Comparison of ENCODE assay signal across 17 mouse cellular contexts in the genomic region with DNA sequence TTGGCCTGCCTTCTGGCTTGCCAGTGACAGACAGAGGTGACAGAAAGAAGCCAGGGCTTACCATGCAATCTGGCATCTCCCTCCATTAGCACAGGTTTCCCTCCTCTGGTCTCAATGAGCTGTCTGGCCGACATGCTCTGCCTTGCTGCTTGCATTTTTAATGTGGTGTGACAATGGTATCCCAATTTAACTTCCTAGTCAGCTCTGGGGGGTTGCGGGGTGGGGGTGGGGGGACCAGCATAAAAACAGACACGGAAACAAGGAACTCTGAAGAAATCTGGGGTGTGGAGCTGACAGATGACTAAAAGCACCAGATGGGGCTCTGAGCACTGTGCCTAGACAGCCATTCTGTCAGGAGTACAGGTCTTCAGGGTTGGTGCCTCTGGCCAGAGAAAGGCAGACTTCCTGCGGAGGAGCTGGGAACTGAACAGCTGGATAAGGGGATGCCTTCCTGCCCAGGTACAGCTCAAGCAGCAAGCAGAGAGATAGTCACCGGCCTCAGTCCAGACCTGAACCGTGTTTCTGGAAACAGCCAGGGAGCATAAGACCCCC. TPM values are rescaled to one million over a fixed set of nuclear protein-coding genes. Genes with fewer than 3 reads are reported as not detected.
A peak's percentile ranks its signal among the peaks of the same experiment; 100 is the strongest.
DNase-seq lines count a peak whose midpoint lies in the region; ATAC-seq and TF ChIP-seq lines count a peak whose summit lies in the region.
"Had no signal": no experiment of that assay in that cellular context is flagged by ENCODE, and none has a peak within 500 bp of the region (broad histone marks: within the 10 kb centered on the region; RNA-seq: fewer than 3 reads in every experiment).

No protein-coding gene starts in this region.

- TF ChIP-seq POLR2A in brain, embryonic 14.5 days (IDR thresholded peaks at IDR 0.05; ENCODE audit: borderline replicate concordance, extremely low read depth, insufficient read depth, insufficient read length, poor library complexity, severe bottlenecking), result no peak

- WGBS in hindbrain, embryonic 11.5 days, result 41% methylated on average over 6 of the region's 6 CpGs
- WGBS in hindbrain, embryonic 14.5 days, result 29% methylated on average over 6 of the region's 6 CpGs
- 26% methylated on average over 6 of the region's 6 CpGs for WGBS in hindbrain, embryonic 13.5 days

- no peak for TF ChIP-seq CTCF in gastrocnemius, adult 2 months (IDR thresholded peaks at IDR 0.05)
- TF ChIP-seq CTCF in brain, embryonic 14.5 days (IDR thresholded peaks at IDR 0.05; ENCODE audit: borderline replicate concordance, extremely low read depth, insufficient read depth, insufficient read length), result no peak

- no peak overlapping the region for H3K4me3 ChIP-seq in gastrocnemius, adult 2 months
- no peak overlapping the region for H3K4me3 ChIP-seq in hindbrain, embryonic 11.5 days (ENCODE audit: low read depth, low read length)
- H3K4me3 ChIP-seq in hindbrain, embryonic 14.5 days (replicated peaks; ENCODE audit: low read length), result no peak overlapping the region
- H3K4me3 ChIP-seq in hindbrain, embryonic 13.5 days, result no peak overlapping the region
- H3K4me3 ChIP-seq: erythroblast, embryonic 14.5 days; lung, embryonic 15.5 days; stomach, embryonic 15.5 days had no signal

- no peaks in the 10 kb centered on the region for H3K27me3 ChIP-seq in hindbrain, embryonic 11.5 days (ENCODE audit: control insufficient read depth, insufficient read depth, low read length)
- no peaks in the 10 kb centered on the region for H3K27me3 ChIP-seq in hindbrain, embryonic 14.5 days (ENCODE audit: control insufficient read depth, insufficient read depth, low read length)
- no peaks in the 10 kb centered on the region for H3K27me3 ChIP-seq in hindbrain, embryonic 13.5 days
- H3K27me3 ChIP-seq: lung, embryonic 15.5 days; stomach, embryonic 15.5 days had no signal

- peak overlapping the region; percentile 0; the same call in 1 of the 2 replicates for H3K9ac ChIP-seq in hindbrain, embryonic 11.5 days (ENCODE audit: low read depth, low read length)
- H3K9ac ChIP-seq in hindbrain, embryonic 14.5 days, result no peak overlapping the region
- H3K9ac ChIP-seq in hindbrain, embryonic 13.5 days, result no peak overlapping the region
- H3K9ac ChIP-seq: lung, embryonic 15.5 days; stomach, embryonic 15.5 days had no signal

- peak overlapping the region; percentile 69 for H3K27ac ChIP-seq in gastrocnemius, adult 2 months
- peak overlapping the region; percentile 79 for H3K27ac ChIP-seq in hindbrain, embryonic 11.5 days (ENCODE audit: low read depth, low read length)
- H3K27ac ChIP-seq in hindbrain, embryonic 14.5 days, result no peak overlapping the region; the same call in 1 of the 2 replicates
- H3K27ac ChIP-seq in hindbrain, embryonic 13.5 days, result peak overlapping the region; percentile 71; the same call in 1 of the 2 replicates
- H3K27ac ChIP-seq: lung, embryonic 15.5 days; stomach, embryonic 15.5 days had no signal

- H3K9me3 ChIP-seq in hindbrain, embryonic 11.5 days (ENCODE audit: control insufficient read depth, low read length), result no peaks in the 10 kb centered on the region
- no peaks in the 10 kb centered on the region for H3K9me3 ChIP-seq in hindbrain, embryonic 14.5 days (ENCODE audit: control insufficient read depth, low read length)
- H3K9me3 ChIP-seq in hindbrain, embryonic 13.5 days, result no peaks in the 10 kb centered on the region
- H3K9me3 ChIP-seq: lung, embryonic 15.5 days; stomach, embryonic 15.5 days had no signal

- H3K36me3 ChIP-seq in hindbrain, embryonic 11.5 days (ENCODE audit: control insufficient read depth, insufficient read depth, low read length), result no peaks in the 10 kb centered on the region
- peaks cover 14% of the 10 kb centered on the region for H3K36me3 ChIP-seq in hindbrain, embryonic 14.5 days (replicated peaks; ENCODE audit: control insufficient read depth, insufficient read depth)
- peaks cover 14% of the 10 kb centered on the region; the same call in 1 of the 2 replicates for H3K36me3 ChIP-seq in hindbrain, embryonic 13.5 days
- H3K36me3 ChIP-seq: stomach, embryonic 15.5 days had no signal

- DNase-seq in gastrocnemius, adult 2 months, result no peak
- DNase-seq in gastrocnemius, adult 18-20 months (ENCODE audit: low spot score), result no peak
- peak; percentile 28 for DNase-seq in hindbrain, embryonic 11.5 days (ENCODE audit: low spot score)
- no peak for DNase-seq in hindbrain, embryonic 14.5 days (ENCODE audit: low spot score)
- DNase-seq in brain, embryonic 14.5 days (ENCODE audit: low read depth), result peak; percentile 57
- DNase-seq in urinary bladder, postnatal 10 days (ENCODE audit: low spot score), result no peak
- no peak for DNase-seq in lung, postnatal 14 days
- DNase-seq: adrenal gland, adult 8-10 months; gastrocnemius, postnatal 10 days; kidney, postnatal 4 days; liver; thymus, postnatal 36 days had no signal

- no peak overlapping the region for H3K4me2 ChIP-seq in hindbrain, embryonic 11.5 days (replicated peaks; ENCODE audit: low read depth, low read length)
- no peak overlapping the region for H3K4me2 ChIP-seq in hindbrain, embryonic 14.5 days (replicated peaks)
- H3K4me2 ChIP-seq in hindbrain, embryonic 13.5 days, result no peak overlapping the region
- H3K4me2 ChIP-seq: lung, embryonic 15.5 days; stomach, embryonic 15.5 days had no signal

- peak; percentile 66 for ATAC-seq in hindbrain, embryonic 11.5 days (ENCODE audit: low FRiP score)
- ATAC-seq in hindbrain, embryonic 14.5 days (ENCODE audit: low FRiP score), result no peak
- ATAC-seq in hindbrain, embryonic 13.5 days (ENCODE audit: low FRiP score), result no peak
- ATAC-seq: intestine, embryonic 16.5 days had no signal

- peaks cover 7% of the 10 kb centered on the region; the same call in 1 of the 2 replicates for H3K4me1 ChIP-seq in hindbrain, embryonic 11.5 days (replicated peaks; ENCODE audit: control insufficient read depth, insufficient read depth, low read length)
- peaks cover 13% of the 10 kb centered on the region for H3K4me1 ChIP-seq in hindbrain, embryonic 14.5 days (replicated peaks; ENCODE audit: control insufficient read depth, insufficient read depth, low read length)
- H3K4me1 ChIP-seq in hindbrain, embryonic 13.5 days (replicated peaks), result peaks cover 23% of the 10 kb centered on the region

- intact Hi-C loops in gastrocnemius, adult 2 months (cut with DNase I), result no loop called here

RNA-seq across cellular contexts. Expression of gene Ypel2, which starts 46.8 kb away (rescaled TPM):
- total RNA-seq in gastrocnemius, adult 2 months (2021), result 10 to 100 TPM in 1 of 2 experiments, 1 to 10 TPM in 1; 4.5 to 11.6 TPM
- 1 to 10 TPM; 6.4 to 9.4 TPM for total RNA-seq in gastrocnemius, adult 18-20 months (2021)
- polyA plus RNA-seq in hindbrain, embryonic 11.5 days (2014; fragmentation: Nextera tagmentation; extraction: Ambion mirVana), result 6.8 and 7.3 TPM in 2 replicates
- polyA plus RNA-seq in hindbrain, embryonic 14.5 days (2014; fragmentation: Nextera tagmentation; extraction: Ambion mirVana), result 3.2 and 3.9 TPM in 2 replicates
- polyA plus RNA-seq in brain, embryonic 14.5 days (2012; rRNA removed), result 6.3 and 6.6 TPM in 2 replicates
- polyA plus RNA-seq in hindbrain, embryonic 13.5 days (2015; fragmentation: Nextera tagmentation; extraction: Ambion mirVana), result 4.7 and 5.0 TPM in 2 replicates

Comparison
In these comparisons a context has a peak if more than half of its experiments do, and no peak if none do; other contexts are left out.
1. DNase-seq: peak in hindbrain, embryonic 11.5 days (single experiment) and brain, embryonic 14.5 days (single experiment); none in gastrocnemius, adult 2 months (single experiment), gastrocnemius, adult 18-20 months (single experiment), hindbrain, embryonic 14.5 days (single experiment), urinary bladder, postnatal 10 days (single experiment) and lung, postnatal 14 days (single experiment).